Mouse (Mus musculus) small intestine, adult 2 months (tissue): Measurements from ENCODE around the gene Gnptab. TPM values are rescaled to one million over a fixed set of nuclear protein-coding genes. Genes with fewer than 3 reads are reported as not detected.
"Not testable (repeated sequence)": the region's sequence is repeated elsewhere in the genome, so short reads cannot be mapped to it uniquely, and the experiment has no call there.

ENCODE experiments used
- H3K27ac ChIP-seq: fragments of 200-500 bp; 2 replicates; pipeline ENCODE4 v1.5.1; 2012; ENCODE audit warnings: low read depth, low read length, control low read depth, inconsistent platforms; ENCODE audit not compliant: insufficient read depth
- H3K27me3 ChIP-seq: fragments of 200-500 bp; 2 replicates; pipeline ENCODE4 v1.6.1; 2012; ENCODE audit warnings: mild to moderate bottlenecking, moderate library complexity, low read length, inconsistent platforms; ENCODE audit not compliant: control insufficient read depth, insufficient read depth
- H3K36me3 ChIP-seq: fragments of 200-500 bp; 2 replicates; pipeline ENCODE4 v1.6.1; 2012; ENCODE audit warnings: mild to moderate bottlenecking, low read length, control low read depth, inconsistent platforms; ENCODE audit not compliant: control insufficient read depth, insufficient read depth
- H3K4me1 ChIP-seq: fragments of 200-500 bp; 2 replicates; pipeline ENCODE4 v1.6.1; 2012; ENCODE audit warnings: low read length, inconsistent platforms, mixed read lengths; ENCODE audit not compliant: control insufficient read depth, insufficient read depth, insufficient read length
- H3K4me3 ChIP-seq: fragments of 200-500 bp; 2 replicates; pipeline ENCODE4 v1.5.1; 2012; ENCODE audit warnings: low read depth, mild to moderate bottlenecking, control low read depth, inconsistent platforms, low read length, moderate library complexity
- CTCF ChIP-seq: fragments of 200-500 bp; IDR thresholded peaks from 2 replicates; pipeline ENCODE4 v1.5.1; 2012; ENCODE audit warnings: low read depth, mild to moderate bottlenecking, control low read depth, inconsistent platforms, low read length, moderate library complexity, mixed read lengths; ENCODE audit not compliant: insufficient replicate concordance, insufficient read length; ENCODE audit errors: extremely low read depth
- POLR2A ChIP-seq: fragments of 200-500 bp; IDR thresholded peaks from 2 replicates; pipeline ENCODE4 v1.6.1; 2012; ENCODE audit warnings: low read depth, mild to moderate bottlenecking, control low read depth, inconsistent platforms, low read length, moderate library complexity
- WGBS: fragments of 180-500 bp; shearing (Covaris S2); methylation state at CpG from one replicate; pipeline ENCODE4 v1.1.7; 2018; 5-methylcytosine and 5-hydroxymethylcytosine counted together
- polyA plus RNA-seq: library from polyadenylated mRNA; depleted of rRNA; stranded (reverse); fragments of >200 nt; gene quantifications from 2 replicates; pipeline ENCODE4 v1.2.3, GENCODE M21; 2012

The Gnptab gene
- polyA plus RNA-seq, 1 experiment: 6.1 TPM

- Histone ChIP-seq H3K4me3 (no peak overlapping the region), H3K27ac (no peak overlapping the region), H3K27me3 (no peaks in the 10 kb centered on the region), H3K4me1 (no peaks in the 10 kb centered on the region), H3K36me3 (no peaks in the 10 kb centered on the region)
- no peak for TF ChIP-seq CTCF
- TF ChIP-seq POLR2A: no peak
- WGBS: 63% methylated on average over 3 of the region's 3 CpGs
Observed at GRCm38 (mm10) chr10:88364221-88364620, 14.7 kb upstream of the Gnptab start.

GRCm38 (mm10) chr10:88369233-88369632 lies 9.7 kb upstream of the Gnptab start:
- H3K36me3 ChIP-seq: no peaks in the 10 kb centered on the region
- no peaks in the 10 kb centered on the region for H3K4me1 ChIP-seq
- no peak for TF ChIP-seq POLR2A
- TF ChIP-seq CTCF: no peak
- H3K4me3 ChIP-seq: no peak overlapping the region
- no peaks in the 10 kb centered on the region for H3K27me3 ChIP-seq
- WGBS: 61% methylated on average over 4 of the region's 4 CpGs
- no peak overlapping the region for H3K27ac ChIP-seq

GRCm38 (mm10) chr10:88371793-88372192 lies 7.1 kb upstream of the Gnptab start:
- no peaks in the 10 kb centered on the region for H3K4me1 ChIP-seq
- TF ChIP-seq POLR2A: no peak
- peak; percentile 44; the same call in 1 of the 2 replicates for TF ChIP-seq CTCF
- 0% methylated on average over 2 of the region's 2 CpGs for WGBS
- H3K36me3 ChIP-seq: no peaks in the 10 kb centered on the region
- no peaks in the 10 kb centered on the region for H3K27me3 ChIP-seq
- H3K27ac ChIP-seq: no peak overlapping the region
- no peak overlapping the region for H3K4me3 ChIP-seq

DNA sequence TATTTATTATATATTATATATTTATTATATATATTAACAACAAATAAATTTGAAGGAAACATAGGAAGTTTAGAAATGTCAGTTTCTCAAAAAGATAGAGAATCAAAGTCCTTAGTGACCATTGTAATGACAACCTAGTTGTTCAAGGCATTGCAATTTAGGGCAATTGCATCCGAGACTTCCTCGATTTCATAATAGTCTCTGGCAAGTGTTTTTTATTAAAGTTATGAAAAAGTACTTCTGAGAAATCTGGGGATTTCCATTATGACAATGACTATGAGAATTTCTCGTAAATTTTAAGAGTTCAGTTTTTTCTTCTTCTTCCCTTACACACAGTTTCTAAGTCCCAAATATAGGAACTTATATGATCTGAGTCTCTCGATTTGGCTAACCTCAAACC lies 6.5 kb upstream of the Gnptab start:
- no peak overlapping the region for H3K27ac ChIP-seq
- TF ChIP-seq POLR2A (no peak), CTCF (no peak)
- H3K4me3 ChIP-seq: no peak overlapping the region
- no peaks in the 10 kb centered on the region for H3K4me1 ChIP-seq
- H3K27me3 ChIP-seq: no peaks in the 10 kb centered on the region
- WGBS: 86% methylated on average over 4 of the region's 4 CpGs
- no peaks in the 10 kb centered on the region for H3K36me3 ChIP-seq

DNA sequence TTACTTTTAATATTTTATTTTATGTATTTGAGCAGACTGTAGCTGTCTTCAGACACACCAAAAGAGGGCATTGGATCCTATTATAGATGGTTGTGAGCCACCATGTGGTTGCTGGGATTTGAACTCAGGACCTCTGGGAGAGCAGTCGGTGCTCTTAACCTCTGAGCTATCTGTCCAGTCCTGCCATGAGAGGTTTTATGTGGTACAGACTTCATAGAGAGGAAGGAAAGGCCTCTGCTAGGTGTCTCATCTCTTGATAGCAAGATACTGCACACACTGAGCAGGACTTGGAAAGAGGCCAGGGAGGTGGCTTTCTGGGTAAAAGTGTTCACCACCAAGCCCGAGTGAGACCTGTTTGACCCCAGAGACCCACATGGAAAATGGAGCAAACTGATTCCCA lies 6.0 kb upstream of the Gnptab start:
- WGBS: 74% methylated on average over 2 of the region's 2 CpGs
- not testable (repeated sequence) for H3K27ac ChIP-seq, H3K4me1 ChIP-seq, H3K36me3 ChIP-seq, H3K4me3 ChIP-seq, H3K27me3 ChIP-seq

- TF ChIP-seq POLR2A (no peak), CTCF (no peak)
- no peaks in the 10 kb centered on the region for H3K36me3 ChIP-seq
- 60% methylated on average over 10 of the region's 10 CpGs for WGBS
- H3K27me3 ChIP-seq: no peaks in the 10 kb centered on the region
- H3K4me3 ChIP-seq: no peak overlapping the region
- no peak overlapping the region for H3K27ac ChIP-seq
- no peaks in the 10 kb centered on the region; the same call in 1 of the 2 replicates for H3K4me1 ChIP-seq
Observed at GRCm38 (mm10) chr10:88374984-88375383, 3.9 kb upstream of the Gnptab start.

- no peaks in the 10 kb centered on the region for H3K27me3 ChIP-seq
- no peaks in the 10 kb centered on the region for H3K36me3 ChIP-seq
- H3K27ac ChIP-seq: no peak overlapping the region
- 4% methylated on average over 11 of the region's 11 CpGs for WGBS
- no peak; the same call in 1 of the 2 replicates for TF ChIP-seq POLR2A
- TF ChIP-seq CTCF: peak; percentile 67; the same call in 1 of the 2 replicates
- peaks cover 7% of the 10 kb centered on the region for H3K4me1 ChIP-seq
- H3K4me3 ChIP-seq: no peak overlapping the region
Observed at GRCm38 (mm10) chr10:88376770-88377169, 2.2 kb upstream of the Gnptab start.

GRCm38 (mm10) chr10:88377666-88378065 lies 1.3 kb upstream of the Gnptab start:
- TF ChIP-seq CTCF: no peak
- TF ChIP-seq POLR2A: no peak
- H3K36me3 ChIP-seq: no peaks in the 10 kb centered on the region
- WGBS: 86% methylated on average over 4 of the region's 4 CpGs
- H3K4me1 ChIP-seq: peaks cover 7% of the 10 kb centered on the region
- H3K4me3 ChIP-seq: no peak overlapping the region
- no peaks in the 10 kb centered on the region for H3K27me3 ChIP-seq
- H3K27ac ChIP-seq: no peak overlapping the region
